Mouse (Mus musculus): Measurements from ENCODE around the gene Stag1.

The Stag1 gene

GRCm38 (mm10) chr9:100605985-100606554 is 8.5 kb downstream of the Stag1 start:
- DNase-seq, result peak; percentile 11

DNA sequence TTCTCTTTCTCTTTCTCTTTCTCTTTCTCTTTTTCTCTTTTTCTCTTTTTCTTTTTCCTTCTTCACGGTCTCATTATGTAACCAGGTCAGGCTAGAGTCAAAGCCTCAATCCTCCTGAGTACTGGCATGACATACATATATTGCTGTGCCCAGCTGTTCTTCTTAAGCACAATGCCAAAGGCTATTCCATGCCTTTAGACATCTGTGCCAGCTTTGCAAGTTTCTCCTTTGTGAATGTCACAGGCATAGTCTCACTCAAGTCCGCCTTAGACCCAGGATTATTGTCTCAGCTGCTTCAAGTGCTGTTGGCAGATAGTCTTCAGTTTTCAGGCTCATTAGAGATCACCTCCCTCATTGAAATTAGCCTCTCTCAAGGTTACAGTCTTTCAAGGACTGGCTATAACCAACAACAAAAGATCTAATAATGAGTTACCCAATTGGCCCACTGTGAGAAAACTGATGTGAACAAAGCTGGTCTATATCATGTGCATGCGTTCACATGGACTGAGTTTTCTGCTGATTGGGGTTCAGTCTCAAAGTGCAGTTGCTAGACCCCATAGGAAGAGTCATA is 16.0 kb downstream of the Stag1 start:
- no peak for DNase-seq

- DNase-seq, result peak; percentile 41
Measured at GRCm38 (mm10) chr9:100616947-100617346, 19.3 kb downstream of the Stag1 start.

DNA sequence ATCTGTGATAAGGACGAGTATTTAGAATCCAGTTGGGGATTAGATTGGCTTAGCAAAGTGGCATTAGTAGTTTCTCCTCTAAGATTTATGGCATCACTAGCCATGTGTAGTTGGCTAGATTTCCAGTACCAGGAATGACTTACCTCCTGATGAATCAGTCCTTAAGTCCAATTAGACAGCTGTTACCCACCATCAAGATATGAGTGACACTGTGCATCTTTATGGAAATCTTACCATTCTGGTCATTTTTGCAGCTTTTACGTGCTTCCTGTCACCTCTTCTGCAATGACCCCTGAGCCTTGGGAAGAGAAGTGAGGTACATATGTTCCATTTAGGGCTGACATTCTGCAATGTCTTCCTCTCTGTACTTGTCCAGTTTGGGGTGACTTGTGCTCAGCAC is 28.7 kb downstream of the Stag1 start:
- DNase-seq, result no peak

DNA sequence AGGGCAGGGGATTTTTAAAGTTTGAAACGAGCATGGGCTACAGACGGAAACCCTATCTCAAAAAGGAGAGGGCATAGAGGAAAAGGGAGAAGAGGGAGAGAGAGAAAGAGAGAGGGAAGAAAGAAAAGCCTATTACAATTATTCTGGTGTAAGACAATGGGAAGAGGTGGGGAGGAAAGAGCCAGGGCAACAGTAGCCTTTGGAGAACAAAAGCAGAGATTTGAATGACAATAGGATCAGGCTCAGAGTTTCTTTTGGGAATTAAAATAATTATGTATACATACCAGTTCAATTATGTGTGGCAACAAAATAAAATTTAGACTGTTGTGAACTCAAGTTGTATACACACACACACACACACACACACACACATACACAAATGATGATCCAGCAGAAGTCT is 43.2 kb downstream of the Stag1 start:
- DNase-seq, result no peak

GRCm38 (mm10) chr9:100641391-100642085 is 43.9 kb downstream of the Stag1 start:
- no peak for DNase-seq

GRCm38 (mm10) chr9:100642186-100642839 is 44.7 kb downstream of the Stag1 start:
- DNase-seq, result no peak

DNA sequence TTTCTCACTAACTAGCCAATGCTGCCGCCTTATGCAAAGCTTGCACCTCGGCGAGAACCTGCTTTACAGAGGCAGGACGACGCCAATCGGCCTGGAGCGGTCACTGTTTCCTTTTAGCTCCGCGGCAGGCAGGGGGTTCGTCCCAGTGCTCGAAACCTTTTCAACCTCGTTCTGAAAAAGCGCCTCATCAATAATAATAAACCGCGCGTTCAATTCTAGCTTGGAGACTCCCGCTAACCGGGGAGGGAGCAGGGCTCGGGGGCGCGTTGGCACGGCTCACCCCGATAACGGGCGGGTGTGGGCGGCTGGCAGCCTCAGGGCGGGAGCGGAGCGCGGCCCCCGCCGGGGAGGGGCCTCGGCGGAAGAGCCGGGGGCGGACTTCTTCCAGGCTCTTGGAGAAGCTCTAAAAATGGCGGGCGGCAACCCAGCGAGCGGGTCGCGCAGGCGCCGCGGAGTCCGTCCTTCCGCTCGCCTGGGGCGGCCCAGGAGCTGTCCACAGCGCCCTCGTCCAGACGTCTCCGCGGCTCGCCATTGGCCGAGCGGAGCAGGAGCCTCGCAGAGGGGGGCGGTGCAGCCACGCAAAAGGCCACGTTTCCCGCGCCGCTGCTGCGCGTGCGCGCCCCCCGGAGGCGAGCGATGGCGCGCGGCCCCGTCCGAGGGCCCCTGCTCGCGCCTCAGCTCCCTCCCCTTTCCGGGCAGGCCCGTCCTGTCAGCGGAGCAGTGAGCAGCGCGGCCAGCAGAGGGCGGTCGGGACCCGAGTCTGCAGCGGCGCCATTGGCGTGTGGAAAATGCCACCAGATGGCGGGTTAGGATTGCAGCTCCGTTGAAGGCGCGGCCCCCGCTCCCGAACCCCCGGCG is 45.5 kb downstream of the Stag1 start:
- peak; percentile 100 for DNase-seq

GRCm38 (mm10) chr9:100644071-100644771 is 46.6 kb downstream of the Stag1 start:
- peak; percentile 41 for DNase-seq

- no peak for DNase-seq
Measured at GRCm38 (mm10) chr9:100645026-100645940, 47.7 kb downstream of the Stag1 start.

GRCm38 (mm10) chr9:100646276-100646675 is 48.7 kb downstream of the Stag1 start:
- DNase-seq, result no peak

DNA sequence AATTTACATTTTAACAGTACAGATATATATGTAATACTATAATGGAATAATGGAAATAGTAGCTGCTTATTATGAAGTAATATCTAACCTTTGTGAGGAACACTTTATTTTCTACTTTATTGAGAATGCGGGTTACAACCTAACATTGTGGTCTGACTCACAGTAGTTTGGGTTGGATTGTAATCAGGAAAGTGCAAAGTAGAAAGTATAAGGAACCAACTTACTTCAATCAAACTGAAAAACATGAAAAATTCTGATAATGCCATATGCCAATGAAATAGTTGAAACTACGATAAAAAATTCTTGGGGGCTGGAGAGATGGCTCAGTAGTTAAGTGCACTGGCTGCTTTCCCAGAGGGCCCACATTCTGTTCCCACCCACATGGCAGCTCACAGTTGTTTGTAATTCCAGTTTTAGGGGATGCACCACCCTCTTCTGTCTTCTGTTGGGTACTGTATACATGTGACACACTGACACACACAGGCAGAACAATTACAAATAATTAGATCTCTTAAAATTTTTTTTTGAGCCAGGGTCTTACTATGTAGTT is 50.3 kb downstream of the Stag1 start:
- DNase-seq, result peak; percentile 18

GRCm38 (mm10) chr9:100654104-100654503 is 56.5 kb downstream of the Stag1 start:
- DNase-seq, result no peak

- no peak for DNase-seq
Measured at GRCm38 (mm10) chr9:100656058-100656457, 58.5 kb downstream of the Stag1 start.

GRCm38 (mm10) chr9:100660587-100660986 is 63.0 kb downstream of the Stag1 start:
- no peak for DNase-seq

- DNase-seq, result no peak
Measured at GRCm38 (mm10) chr9:100663473-100664134, 66.0 kb downstream of the Stag1 start.

DNA sequence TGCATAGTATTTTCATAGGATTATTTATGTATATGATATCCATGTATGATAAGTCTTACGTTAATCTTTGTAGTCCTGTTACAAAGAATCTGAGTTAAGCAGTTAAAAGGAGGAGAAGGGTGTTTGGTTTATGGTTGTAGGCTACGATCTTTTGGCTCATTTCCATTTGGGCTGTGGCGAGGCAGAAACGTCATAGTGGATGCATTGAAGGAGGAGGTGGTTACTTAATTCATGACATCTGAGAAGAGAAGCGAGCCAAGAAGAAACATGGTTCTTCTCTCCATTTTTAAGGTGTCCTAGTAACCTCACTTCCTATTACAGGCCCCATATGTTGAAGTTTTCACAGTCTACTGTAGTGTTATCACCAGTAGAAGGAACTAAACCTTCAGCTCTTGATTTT is 72.6 kb downstream of the Stag1 start:
- no peak for DNase-seq

DNA sequence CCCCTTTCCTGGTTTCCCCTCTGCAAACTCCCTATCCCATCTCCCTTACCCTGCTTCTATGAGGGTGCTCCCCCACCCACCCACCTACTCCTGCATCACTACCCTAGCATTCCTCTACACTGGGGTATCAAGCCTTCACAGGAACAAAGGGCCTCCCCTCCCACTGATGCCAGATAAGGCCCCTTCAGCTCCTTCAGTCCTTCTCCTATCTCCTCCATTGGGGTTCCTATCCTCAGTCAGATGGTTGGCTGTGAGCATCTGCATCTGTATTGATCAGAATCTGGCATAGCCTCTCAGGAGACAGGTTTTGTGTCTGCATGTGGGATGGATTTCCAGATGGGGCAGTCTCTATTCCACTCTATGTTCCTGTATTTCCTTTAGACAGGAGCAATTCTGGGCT is 81.4 kb downstream of the Stag1 start:
- DNase-seq, result no peak

GRCm38 (mm10) chr9:100682285-100682684 is 84.7 kb downstream of the Stag1 start:
- DNase-seq, result no peak

DNA sequence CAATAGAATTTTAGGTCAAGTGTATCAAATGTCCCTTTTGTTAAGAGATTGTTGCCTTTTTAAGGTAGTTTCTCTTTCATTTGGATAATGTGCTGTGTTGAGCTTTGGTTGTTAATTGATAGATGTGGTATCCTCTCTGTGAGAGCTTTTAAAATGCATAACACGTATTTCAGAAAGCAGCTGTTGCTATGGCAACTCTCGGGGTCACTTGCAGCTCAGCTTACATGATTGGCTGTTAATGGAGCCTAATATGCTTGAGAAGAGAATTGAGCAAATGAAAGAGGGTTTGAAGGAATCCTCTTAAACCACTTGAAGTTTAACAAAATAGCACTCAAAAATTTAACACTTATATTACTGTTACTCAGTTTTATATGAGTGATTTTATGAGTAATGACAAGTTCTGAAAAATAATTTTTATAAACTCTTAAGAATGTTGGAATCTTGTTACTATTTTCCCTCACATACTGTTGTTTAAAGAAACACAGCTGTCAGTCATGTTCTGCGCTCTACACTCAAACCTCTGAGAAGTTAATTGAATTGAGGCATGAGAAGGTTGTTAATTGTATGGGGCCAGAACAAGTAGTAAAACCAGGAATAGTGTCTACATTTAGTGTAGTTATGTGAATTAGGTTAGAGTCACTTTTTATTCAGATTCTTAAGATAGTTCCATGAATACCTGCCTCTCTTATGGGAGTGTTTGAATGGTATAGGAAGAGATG is 88.3 kb downstream of the Stag1 start:
- peak; percentile 28 for DNase-seq

Measured in right cerebral cortex, postnatal 14 days (tissue).